Mouse (Mus musculus) heart, adult 18-20 months (tissue): ENCODE measurements around the gene Casp9. TPM values are rescaled to one million over a fixed set of nuclear protein-coding genes. Genes with fewer than 3 reads are reported as not detected.

Experiments used
- DNase-seq, 2 experiments: peaks; one replicate each; pipeline ENCODE4 v3.0.0; 2021 to 2022; ENCODE audit warnings: mixed read lengths in 1 of 2
- total RNA-seq, 2 experiments: library from RNA; stranded (reverse); gene quantifications; 2 replicates each; pipeline ENCODE4 v1.2.3; 2021

Casp9 gene
- total RNA-seq, 2 experiments from 2014 or later = 6.6 to 8.1 TPM

GRCm38 (mm10) chr4:141779828-141780227 is 13.6 kb upstream of the Casp9 start:
- no peak for DNase-seq

- DNase-seq = no peak
Observed at GRCm38 (mm10) chr4:141781201-141781985, 12.0 kb upstream of the Casp9 start.

- DNase-seq = no peak
Observed at GRCm38 (mm10) chr4:141784835-141785234, 8.6 kb upstream of the Casp9 start.

- no peak for DNase-seq
Observed at GRCm38 (mm10) chr4:141786141-141786540, 7.3 kb upstream of the Casp9 start.

- DNase-seq = no peak
Observed at GRCm38 (mm10) chr4:141787046-141787445, 6.4 kb upstream of the Casp9 start.

- DNase-seq = no peak
Observed at GRCm38 (mm10) chr4:141787462-141787861, 6.0 kb upstream of the Casp9 start.

- DNase-seq = no peak
Observed at GRCm38 (mm10) chr4:141789564-141790218, 3.7 kb upstream of the Casp9 start.

- peak; percentile 97 to 98 for DNase-seq
Observed at GRCm38 (mm10) chr4:141790524-141790990, 2.9 kb upstream of the Casp9 start, which contains the start of gene Dnajc16. TSS of gene Dnajc16 (minus strand) at chr4:141790931.

GRCm38 (mm10) chr4:141791486-141791885 is 1.9 kb upstream of the Casp9 start:
- no peak for DNase-seq

GRCm38 (mm10) chr4:141791951-141792350 is 1.5 kb upstream of the Casp9 start:
- no peak for DNase-seq

GRCm38 (mm10) chr4:141792554-141793281 is 694 bp upstream of the Casp9 start:
- no peak for DNase-seq

GRCm38 (mm10) chr4:141794152-141794535 is 732 bp downstream of the Casp9 start:
- no peak for DNase-seq

GRCm38 (mm10) chr4:141796356-141796755 is 2.9 kb downstream of the Casp9 start:
- DNase-seq = no peak

- no peak for DNase-seq
Observed at GRCm38 (mm10) chr4:141796954-141797353, 3.5 kb downstream of the Casp9 start.

- no peak for DNase-seq
Observed at GRCm38 (mm10) chr4:141797545-141797944, 4.1 kb downstream of the Casp9 start.

GRCm38 (mm10) chr4:141804105-141804504 is 10.7 kb downstream of the Casp9 start:
- DNase-seq = no peak

- no peak for DNase-seq
Observed at GRCm38 (mm10) chr4:141805886-141806285, 12.5 kb downstream of the Casp9 start.

- no peak for DNase-seq
Observed at GRCm38 (mm10) chr4:141809850-141810464, 16.5 kb downstream of the Casp9 start.

GRCm38 (mm10) chr4:141810975-141811374 is 17.6 kb downstream of the Casp9 start:
- DNase-seq = no peak

- DNase-seq = no peak
Observed at GRCm38 (mm10) chr4:141811375-141811774, 18.0 kb downstream of the Casp9 start.

GRCm38 (mm10) chr4:141816267-141816666 is 22.9 kb downstream of the Casp9 start:
- DNase-seq = no peak
